Mouse (Mus musculus): ENCODE data around the gene Asic2. TPM values are rescaled to one million over a fixed set of nuclear protein-coding genes. Genes with fewer than 3 reads are reported as not detected.

The Asic2 gene
- polyA plus RNA-seq, 1 experiment from 2014 or later = 17.8 TPM

GRCm38 (mm10) chr11:81220786-81221185 is 747.5 kb downstream of the Asic2 start:
- Histone ChIP-seq H3K4me2 (ENCODE audit: low read length) (no peak overlapping the region), H3K4me1 (ENCODE audit: control insufficient read depth, insufficient read depth, low read depth, low read length) (no peaks in the 10 kb centered on the region), H3K27me3 (replicated peaks; ENCODE audit: control insufficient read depth, insufficient read depth, low read length) (no peaks in the 10 kb centered on the region), H3K27ac (ENCODE audit: low read depth, low read length) (no peak overlapping the region), H3K9me3 (ENCODE audit: control insufficient read depth, low read length) (no peaks in the 10 kb centered on the region), H3K9ac (ENCODE audit: low read depth, low read length) (no peak overlapping the region), H3K36me3 (ENCODE audit: control insufficient read depth, insufficient read depth, low read length) (no peaks in the 10 kb centered on the region), H3K4me3 (ENCODE audit: low read length) (no peak overlapping the region)
- 90% methylated on average over 4 of the region's 4 CpGs for WGBS
- ATAC-seq = no peak

GRCm38 (mm10) chr11:81205471-81205870 is 762.8 kb downstream of the Asic2 start:
- Histone ChIP-seq H3K36me3 (ENCODE audit: control insufficient read depth, insufficient read depth, low read length) (no peaks in the 10 kb centered on the region), H3K4me3 (ENCODE audit: low read length) (no peak overlapping the region), H3K4me2 (ENCODE audit: low read length) (no peak overlapping the region), H3K4me1 (ENCODE audit: control insufficient read depth, insufficient read depth, low read depth, low read length) (no peaks in the 10 kb centered on the region), H3K9me3 (ENCODE audit: control insufficient read depth, low read length) (no peaks in the 10 kb centered on the region), H3K27ac (ENCODE audit: low read depth, low read length) (no peak overlapping the region), H3K9ac (ENCODE audit: low read depth, low read length) (no peak overlapping the region), H3K27me3 (replicated peaks; ENCODE audit: control insufficient read depth, insufficient read depth, low read length) (no peaks in the 10 kb centered on the region)
- no peak for ATAC-seq
- 62% methylated on average over 4 of the region's 4 CpGs for WGBS

DNA sequence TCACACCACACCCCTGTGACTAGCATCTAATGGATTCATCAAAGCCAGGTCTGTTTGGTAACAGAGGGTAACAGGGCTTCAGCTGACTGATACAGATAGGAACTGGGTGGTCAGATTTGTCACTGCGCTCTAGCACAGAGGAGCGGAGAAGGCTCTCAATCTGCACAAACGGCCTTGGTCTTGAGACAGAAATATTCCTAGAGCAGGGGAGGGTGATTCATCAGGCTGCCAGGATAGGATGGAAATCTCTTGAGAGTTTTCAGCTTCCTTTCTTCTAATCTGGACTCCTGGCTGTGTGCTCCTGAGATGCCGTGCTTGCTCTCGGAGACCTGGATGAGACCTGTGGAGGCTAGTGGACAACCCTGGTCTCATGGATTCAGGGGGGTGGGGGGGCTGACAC is 765.7 kb downstream of the Asic2 start:
- no peaks in the 10 kb centered on the region for H3K9me3 ChIP-seq (ENCODE audit: control insufficient read depth, low read length)
- WGBS = 76% methylated on average over 5 of the region's 5 CpGs
- H3K36me3 ChIP-seq (ENCODE audit: control insufficient read depth, insufficient read depth, low read length) = no peaks in the 10 kb centered on the region
- no peak for ATAC-seq
- no peaks in the 10 kb centered on the region for H3K27me3 ChIP-seq (replicated peaks; ENCODE audit: control insufficient read depth, insufficient read depth, low read length)
- no peaks in the 10 kb centered on the region for H3K4me1 ChIP-seq (ENCODE audit: control insufficient read depth, insufficient read depth, low read depth, low read length)
- no peak overlapping the region for H3K27ac ChIP-seq (ENCODE audit: low read depth, low read length)
- H3K4me3 ChIP-seq (ENCODE audit: low read length) = no peak overlapping the region
- H3K9ac ChIP-seq (ENCODE audit: low read depth, low read length) = no peak overlapping the region
- no peak overlapping the region for H3K4me2 ChIP-seq (ENCODE audit: low read length)

- H3K4me2 ChIP-seq (ENCODE audit: low read length) = no peak overlapping the region
- no peaks in the 10 kb centered on the region for H3K27me3 ChIP-seq (replicated peaks; ENCODE audit: control insufficient read depth, insufficient read depth, low read length)
- no peaks in the 10 kb centered on the region for H3K36me3 ChIP-seq (ENCODE audit: control insufficient read depth, insufficient read depth, low read length)
- WGBS = 54% methylated on average over 4 of the region's 4 CpGs
- no peak overlapping the region for H3K9ac ChIP-seq (ENCODE audit: low read depth, low read length)
- no peak overlapping the region for H3K4me3 ChIP-seq (ENCODE audit: low read length)
- no peaks in the 10 kb centered on the region for H3K9me3 ChIP-seq (ENCODE audit: control insufficient read depth, low read length)
- no peaks in the 10 kb centered on the region for H3K4me1 ChIP-seq (ENCODE audit: control insufficient read depth, insufficient read depth, low read depth, low read length)
- no peak overlapping the region for H3K27ac ChIP-seq (ENCODE audit: low read depth, low read length)
- no peak for ATAC-seq
These were observed 774.4 kb downstream of the Asic2 start for GRCm38 (mm10) chr11:81193856-81194255.

- no peak overlapping the region for H3K27ac ChIP-seq (ENCODE audit: low read depth, low read length)
- no peak for ATAC-seq
- 84% methylated on average over 4 of the region's 4 CpGs for WGBS
These were observed 776.1 kb downstream of the Asic2 start for GRCm38 (mm10) chr11:81192155-81192554.

GRCm38 (mm10) chr11:81189103-81189502 is 779.2 kb downstream of the Asic2 start:
- H3K36me3 ChIP-seq (ENCODE audit: control insufficient read depth, insufficient read depth, low read length) = no peaks in the 10 kb centered on the region
- H3K4me1 ChIP-seq (ENCODE audit: control insufficient read depth, insufficient read depth, low read depth, low read length) = no peaks in the 10 kb centered on the region
- ATAC-seq = no peak
- WGBS = 90% methylated on average over 6 of the region's 6 CpGs
- H3K9ac ChIP-seq (ENCODE audit: low read depth, low read length) = no peak overlapping the region
- H3K9me3 ChIP-seq (ENCODE audit: control insufficient read depth, low read length) = no peaks in the 10 kb centered on the region
- H3K4me2 ChIP-seq (ENCODE audit: low read length) = no peak overlapping the region
- H3K4me3 ChIP-seq (ENCODE audit: low read length) = no peak overlapping the region
- H3K27me3 ChIP-seq (replicated peaks; ENCODE audit: control insufficient read depth, insufficient read depth, low read length) = no peaks in the 10 kb centered on the region
- H3K27ac ChIP-seq (ENCODE audit: low read depth, low read length) = no peak overlapping the region

More at GRCm38 (mm10) chr11:81192155-81192554, 776.1 kb downstream of the Asic2 start:
- H3K9me3 ChIP-seq (ENCODE audit: control insufficient read depth, low read length) = no peaks in the 10 kb centered on the region
- no peaks in the 10 kb centered on the region for H3K27me3 ChIP-seq (replicated peaks; ENCODE audit: control insufficient read depth, insufficient read depth, low read length)
- no peaks in the 10 kb centered on the region for H3K4me1 ChIP-seq (ENCODE audit: control insufficient read depth, insufficient read depth, low read depth, low read length)
- no peak overlapping the region for H3K4me2 ChIP-seq (ENCODE audit: low read length)
- no peak overlapping the region for H3K4me3 ChIP-seq (ENCODE audit: low read length)
- H3K9ac ChIP-seq (ENCODE audit: low read depth, low read length) = no peak overlapping the region
- H3K36me3 ChIP-seq (ENCODE audit: control insufficient read depth, insufficient read depth, low read length) = no peaks in the 10 kb centered on the region

DNA sequence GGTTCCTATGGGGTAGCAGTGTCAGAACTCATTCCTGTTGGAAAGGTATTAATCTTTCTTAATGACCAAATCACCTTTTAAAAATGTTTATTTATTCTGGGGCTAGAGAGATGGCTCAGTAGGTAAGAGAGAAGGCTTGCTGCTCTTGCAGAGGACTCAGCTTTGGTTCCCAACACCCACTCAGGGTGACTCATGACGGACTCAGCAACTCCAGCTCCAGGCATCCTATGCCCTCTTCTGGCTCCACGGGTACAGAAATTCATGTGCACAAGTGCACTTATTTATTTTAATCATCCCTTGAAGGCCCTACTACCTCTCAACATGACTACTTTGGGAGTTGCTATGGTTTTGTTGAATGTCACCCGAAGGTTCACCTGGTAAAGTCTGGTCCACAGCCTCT is 780.4 kb downstream of the Asic2 start:
- no peak for ATAC-seq
- Histone ChIP-seq H3K9ac (ENCODE audit: low read depth, low read length) (no peak overlapping the region), H3K9me3 (ENCODE audit: control insufficient read depth, low read length) (no peaks in the 10 kb centered on the region), H3K4me3 (ENCODE audit: low read length) (no peak overlapping the region), H3K4me1 (ENCODE audit: control insufficient read depth, insufficient read depth, low read depth, low read length) (no peaks in the 10 kb centered on the region), H3K27me3 (replicated peaks; ENCODE audit: control insufficient read depth, insufficient read depth, low read length) (no peaks in the 10 kb centered on the region), H3K4me2 (ENCODE audit: low read length) (no peak overlapping the region), H3K27ac (ENCODE audit: low read depth, low read length) (no peak overlapping the region), H3K36me3 (ENCODE audit: control insufficient read depth, insufficient read depth, low read length) (no peaks in the 10 kb centered on the region)
- 88% methylated on average over 3 of the region's 3 CpGs for WGBS

DNA sequence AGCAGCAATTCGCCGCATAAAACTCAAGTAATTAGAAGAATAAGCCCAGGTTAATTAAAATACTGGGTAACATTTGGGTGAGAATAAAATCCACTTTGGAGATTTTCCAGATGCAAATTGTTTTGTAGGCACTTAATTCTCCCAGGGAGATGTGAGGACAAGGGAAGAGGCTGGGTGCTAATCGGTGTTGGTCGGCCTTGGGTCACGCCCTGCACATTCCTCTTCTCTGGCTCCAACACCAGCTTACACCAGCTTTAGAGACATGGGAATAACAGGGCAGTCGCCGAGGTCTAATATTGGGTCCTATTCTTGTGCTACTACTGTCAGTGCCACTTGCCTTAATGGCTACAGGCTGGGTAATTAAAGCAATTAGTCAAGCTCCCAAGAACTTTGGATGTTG is 783.5 kb downstream of the Asic2 start:
- no peaks in the 10 kb centered on the region for H3K27me3 ChIP-seq (replicated peaks; ENCODE audit: control insufficient read depth, insufficient read depth, low read length)
- no peaks in the 10 kb centered on the region for H3K36me3 ChIP-seq (ENCODE audit: control insufficient read depth, insufficient read depth, low read length)
- no peak for ATAC-seq
- H3K4me1 ChIP-seq (ENCODE audit: control insufficient read depth, insufficient read depth, low read depth, low read length) = no peaks in the 10 kb centered on the region
- no peak overlapping the region for H3K9ac ChIP-seq (ENCODE audit: low read depth, low read length)
- H3K27ac ChIP-seq (ENCODE audit: low read depth, low read length) = no peak overlapping the region
- WGBS = 47% methylated on average over 7 of the region's 7 CpGs
- H3K4me3 ChIP-seq (ENCODE audit: low read length) = no peak overlapping the region
- no peak overlapping the region for H3K4me2 ChIP-seq (ENCODE audit: low read length)
- H3K9me3 ChIP-seq (ENCODE audit: control insufficient read depth, low read length) = no peaks in the 10 kb centered on the region

GRCm38 (mm10) chr11:81164890-81165289 is 803.4 kb downstream of the Asic2 start:
- H3K4me3 ChIP-seq (ENCODE audit: low read length) = no peak overlapping the region
- no peak overlapping the region for H3K9ac ChIP-seq (ENCODE audit: low read depth, low read length)
- H3K36me3 ChIP-seq (ENCODE audit: control insufficient read depth, insufficient read depth, low read length) = no peaks in the 10 kb centered on the region
- no peak overlapping the region for H3K4me2 ChIP-seq (ENCODE audit: low read length)
- no peak overlapping the region for H3K27ac ChIP-seq (ENCODE audit: low read depth, low read length)
- ATAC-seq = no peak
- H3K4me1 ChIP-seq (ENCODE audit: control insufficient read depth, insufficient read depth, low read depth, low read length) = no peaks in the 10 kb centered on the region
- peaks cover 7% of the 10 kb centered on the region for H3K9me3 ChIP-seq (ENCODE audit: control insufficient read depth, low read length)
- no peaks in the 10 kb centered on the region for H3K27me3 ChIP-seq (replicated peaks; ENCODE audit: control insufficient read depth, insufficient read depth, low read length)
- WGBS = 90% methylated on average over 2 of the region's 2 CpGs

DNA sequence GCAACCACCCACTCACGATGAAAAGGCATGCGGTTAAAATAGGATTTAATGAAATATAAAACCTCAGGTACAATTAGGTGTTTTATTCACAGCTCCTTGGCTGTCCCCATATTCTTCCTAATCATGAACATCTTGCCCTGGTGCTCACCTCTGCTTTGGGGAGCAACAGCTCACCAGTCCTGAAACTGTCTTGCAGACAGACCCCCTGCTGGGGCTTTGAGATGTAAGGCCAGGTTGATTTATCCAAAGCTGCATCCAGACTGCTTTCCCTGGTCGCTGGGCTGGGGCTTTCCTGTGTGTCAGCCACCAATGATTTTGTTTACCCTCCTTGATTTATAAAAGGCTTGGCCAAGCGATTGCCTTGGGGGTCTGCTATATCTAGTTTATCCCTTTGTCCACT is 805.2 kb downstream of the Asic2 start:
- H3K27me3 ChIP-seq (replicated peaks; ENCODE audit: control insufficient read depth, insufficient read depth, low read length) = no peaks in the 10 kb centered on the region
- no peaks in the 10 kb centered on the region for H3K36me3 ChIP-seq (ENCODE audit: control insufficient read depth, insufficient read depth, low read length)
- H3K9ac ChIP-seq (ENCODE audit: low read depth, low read length) = no peak overlapping the region
- WGBS = 61% methylated on average over 4 of the region's 4 CpGs
- no peak overlapping the region for H3K4me3 ChIP-seq (ENCODE audit: low read length)
- H3K4me2 ChIP-seq (ENCODE audit: low read length) = no peak overlapping the region
- H3K4me1 ChIP-seq (ENCODE audit: control insufficient read depth, insufficient read depth, low read depth, low read length) = no peaks in the 10 kb centered on the region
- no peak overlapping the region for H3K27ac ChIP-seq (ENCODE audit: low read depth, low read length)
- ATAC-seq = no peak
- peaks cover 7% of the 10 kb centered on the region for H3K9me3 ChIP-seq (ENCODE audit: control insufficient read depth, low read length)
